Mouse (Mus musculus): ENCODE data around the gene Elmo1. TPM values are rescaled to one million over a fixed set of nuclear protein-coding genes. Genes with fewer than 3 reads are reported as not detected.
A peak's percentile ranks its signal among the peaks of the same experiment; 100 is the strongest.

The Elmo1 gene
- total RNA-seq, 2 experiments from 2014 or later = 24.6 to 29.2 TPM

GRCm38 (mm10) chr13:20208867-20209266 is 118.5 kb downstream of the Elmo1 start:
- DNase-seq = no peak

GRCm38 (mm10) chr13:20211780-20212179 is 121.4 kb downstream of the Elmo1 start:
- DNase-seq = no peak

GRCm38 (mm10) chr13:20212665-20213064 is 122.3 kb downstream of the Elmo1 start:
- no peak for DNase-seq

- no peak for DNase-seq
Measured at GRCm38 (mm10) chr13:20213861-20214260, 123.5 kb downstream of the Elmo1 start.

- DNase-seq = no peak
Measured at GRCm38 (mm10) chr13:20217453-20218090, 127.2 kb downstream of the Elmo1 start.

GRCm38 (mm10) chr13:20218126-20218525 is 127.7 kb downstream of the Elmo1 start:
- no peak for DNase-seq

GRCm38 (mm10) chr13:20220414-20220813 is 130.0 kb downstream of the Elmo1 start:
- no peak for DNase-seq

GRCm38 (mm10) chr13:20227923-20228705 is 137.7 kb downstream of the Elmo1 start:
- peak in 1 of 2 experiments; percentile 29 for DNase-seq

GRCm38 (mm10) chr13:20231837-20232728 is 141.7 kb downstream of the Elmo1 start:
- peak in 1 of 2 experiments; percentile 38 for DNase-seq

- DNase-seq = no peak
Measured at GRCm38 (mm10) chr13:20233707-20234106, 143.3 kb downstream of the Elmo1 start.

GRCm38 (mm10) chr13:20237615-20238014 is 147.2 kb downstream of the Elmo1 start:
- DNase-seq = no peak

- DNase-seq = no peak
Measured at GRCm38 (mm10) chr13:20238146-20238545, 147.8 kb downstream of the Elmo1 start.

- DNase-seq = no peak
Measured at GRCm38 (mm10) chr13:20238743-20239142, 148.3 kb downstream of the Elmo1 start.

GRCm38 (mm10) chr13:20250069-20250668 is 159.8 kb downstream of the Elmo1 start:
- no peak for DNase-seq

GRCm38 (mm10) chr13:20254911-20255310 is 164.5 kb downstream of the Elmo1 start:
- DNase-seq = no peak

- no peak for DNase-seq
Measured at GRCm38 (mm10) chr13:20255380-20255779, 165.0 kb downstream of the Elmo1 start.

- no peak for DNase-seq
Measured at GRCm38 (mm10) chr13:20256613-20257012, 166.2 kb downstream of the Elmo1 start.

GRCm38 (mm10) chr13:20257562-20258525 is 167.4 kb downstream of the Elmo1 start:
- DNase-seq = no peak

- no peak for DNase-seq
Measured at GRCm38 (mm10) chr13:20263173-20263572, 172.8 kb downstream of the Elmo1 start.

GRCm38 (mm10) chr13:20270148-20270547 is 179.8 kb downstream of the Elmo1 start:
- no peak for DNase-seq

GRCm38 (mm10) chr13:20271799-20272198 is 181.4 kb downstream of the Elmo1 start:
- no peak for DNase-seq
